Mouse (Mus musculus) E14TG2a.4 (cell line): ENCODE data around the gene Mgat5b.

Experiments used
- CTCF ChIP-seq: conservative IDR thresholded peaks from 2 replicates; pipeline ENCODE4 v1.5.1; 2014; ENCODE audit warnings: low read length
- POU5F1 ChIP-seq: IDR thresholded peaks from 2 replicates; pipeline ENCODE4 v1.6.1; 2014; ENCODE audit warnings: low read length, borderline replicate concordance

GRCm38 (mm10) chr11:116913573-116913972, 5.1 kb upstream of the Mgat5b start:
- TF ChIP-seq POU5F1 (no peak), CTCF (no peak)
